Mouse (Mus musculus): ENCODE results near the gene Acot5.
"Not testable (repeated sequence)": the region's sequence is repeated elsewhere in the genome, so short reads cannot be mapped to it uniquely, and the experiment has no call there.

DNA sequence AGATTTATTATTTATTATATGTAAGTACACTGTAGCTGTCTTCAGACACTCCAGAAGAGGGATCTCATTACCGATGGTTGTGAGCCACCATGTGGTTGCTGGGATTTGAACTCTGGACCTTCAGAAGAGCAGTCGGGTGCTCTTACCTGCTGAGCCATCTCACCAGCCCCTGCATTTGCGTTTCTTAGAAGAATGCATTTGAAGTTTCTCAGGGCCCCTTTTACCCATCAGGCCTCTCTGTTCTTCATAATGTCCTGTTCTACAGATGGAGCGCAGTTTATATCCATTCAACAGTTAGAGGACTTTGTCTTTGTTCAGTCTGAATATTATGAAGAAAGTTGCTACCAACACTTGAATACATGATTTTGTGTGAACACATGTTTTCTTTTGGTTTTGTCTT, 46.9 kb upstream of the Acot5 start:
- TF ChIP-seq CTCF, EP300 (IDR thresholded peaks at IDR 0.05; ENCODE audit: low read depth): not testable (repeated sequence)

Measured in heart, postnatal 0 days (tissue).